Mouse (Mus musculus) liver, postnatal 0 days (tissue): ENCODE results near the gene Hspa1b.
A peak's percentile ranks its signal among the peaks of the same experiment; 100 is the strongest.

Source experiments
- CTCF ChIP-seq: sonication (generic); IDR thresholded peaks from 2 replicates; pipeline ENCODE4 v1.5.1; 2016; ENCODE audit warnings: antibody characterized with exemption, low read depth
- EP300 ChIP-seq: IDR thresholded peaks from 2 replicates; pipeline ENCODE4 v1.6.1; 2016; ENCODE audit warnings: antibody characterized with exemption, low read depth, mild to moderate bottlenecking

DNA sequence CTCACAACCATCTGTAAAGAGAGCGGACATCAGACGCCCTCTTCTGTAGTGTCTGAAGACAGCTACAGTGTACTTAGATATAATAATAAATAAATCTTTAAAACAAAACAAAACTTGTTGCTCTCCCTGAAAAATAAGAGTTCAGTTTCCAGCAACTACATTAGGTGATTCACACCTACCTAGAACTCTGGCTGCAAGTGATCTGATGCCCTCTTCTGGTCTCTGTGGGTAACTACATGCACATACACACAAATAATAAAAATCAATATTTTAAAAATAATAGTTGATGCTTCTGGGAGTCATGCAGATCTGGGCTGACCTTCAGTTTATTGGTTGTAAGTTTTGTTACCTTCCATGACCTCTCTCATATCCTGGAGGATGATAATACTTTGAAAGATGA is 25.2 kb upstream of the Hspa1b start:
- TF ChIP-seq EP300 (no peak), CTCF (peak; percentile 83)
